Mouse (Mus musculus) cerebellum, postnatal 36 days (tissue): ENCODE measurements around the gene Slc17a6.
"Not testable (repeated sequence)": the region's sequence is repeated elsewhere in the genome, so short reads cannot be mapped to it uniquely, and the experiment has no call there.

Experiments used
- DNase-seq, 2 experiments: peaks; one replicate each; pipeline ENCODE4 v3.0.0; 2021 to 2022; ENCODE audit warnings: mixed read lengths in 2 of 2

The Slc17a6 gene

DNA sequence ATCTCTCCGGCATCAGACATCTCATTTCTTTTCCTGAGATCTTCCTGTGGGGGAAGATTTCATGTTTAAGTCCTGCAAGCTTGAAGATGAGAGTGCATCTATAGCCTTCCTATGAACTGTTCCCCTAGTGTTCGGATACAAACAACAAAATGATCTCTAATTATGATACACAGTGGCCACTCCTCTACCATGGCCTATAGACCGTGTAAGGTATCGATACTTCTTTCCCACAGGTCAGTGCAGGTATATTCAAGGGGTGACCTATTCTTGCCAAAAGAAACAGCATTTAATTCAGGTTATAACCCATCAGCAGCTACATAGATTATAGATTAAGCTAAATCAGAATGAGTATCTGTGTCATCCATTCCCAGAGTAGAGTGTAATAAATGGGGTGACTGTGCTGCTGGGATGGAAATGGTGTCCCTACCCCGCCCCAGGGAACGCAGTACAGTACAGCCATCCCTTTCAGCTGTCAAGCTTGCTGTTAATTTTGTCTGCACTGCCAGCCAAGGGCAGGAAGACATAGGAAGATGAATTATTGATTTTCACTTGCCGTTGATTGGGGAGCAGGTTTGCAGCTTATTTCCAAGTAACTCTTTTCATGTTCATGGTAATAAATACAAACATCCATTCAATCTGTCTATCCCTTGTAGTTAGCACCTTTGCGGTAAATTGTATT, 71.9 kb downstream of the Slc17a6 start:
- DNase-seq = no peak

DNA sequence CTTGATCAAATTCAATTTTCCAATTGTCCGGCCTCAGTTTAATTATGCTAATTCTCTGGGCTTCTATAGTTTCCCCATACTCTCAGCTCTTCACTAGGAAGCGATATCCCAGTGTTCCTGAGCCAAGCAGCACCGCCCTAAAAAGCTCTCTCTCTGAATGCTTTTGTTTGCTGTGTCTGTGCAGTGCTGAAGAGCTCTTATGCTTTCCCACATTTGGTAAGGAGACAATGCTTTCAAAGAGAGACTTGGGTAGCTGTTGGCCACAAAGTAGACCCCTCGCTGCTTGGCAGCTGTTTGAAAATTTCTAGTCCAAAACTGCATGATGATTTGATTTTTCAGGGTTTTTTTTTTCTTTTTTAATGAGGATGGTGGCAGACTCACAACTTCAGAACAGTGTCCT, 72.6 kb downstream of the Slc17a6 start:
- DNase-seq = peak in 1 of 2 experiments; percentile 3

GRCm38 (mm10) chr7:51709508-51709907, 87.7 kb downstream of the Slc17a6 start:
- DNase-seq = no peak

DNA sequence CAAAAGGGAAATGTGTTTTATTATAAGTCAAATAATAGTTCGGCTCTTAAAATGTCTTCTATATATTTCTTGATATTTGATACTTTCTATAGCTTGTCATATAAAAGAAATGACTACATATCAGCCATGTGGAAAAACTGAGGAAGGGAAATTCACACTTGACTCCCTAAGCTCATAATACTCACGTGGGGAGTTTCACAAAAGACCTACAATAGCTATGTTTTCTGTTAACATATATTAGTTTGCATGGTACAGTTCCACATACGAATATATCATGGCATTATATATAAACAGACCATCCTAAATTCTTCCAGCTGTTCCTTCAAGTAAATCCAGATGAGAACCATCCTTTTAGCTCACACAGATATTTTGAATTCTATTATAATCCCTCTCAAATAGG, 88.5 kb downstream of the Slc17a6 start:
- not testable (repeated sequence) for DNase-seq

GRCm38 (mm10) chr7:51715771-51716170, 94.0 kb downstream of the Slc17a6 start:
- DNase-seq = no peak
